Comparison of ENCODE assay signal across 9 mouse cellular contexts in the genomic region with DNA sequence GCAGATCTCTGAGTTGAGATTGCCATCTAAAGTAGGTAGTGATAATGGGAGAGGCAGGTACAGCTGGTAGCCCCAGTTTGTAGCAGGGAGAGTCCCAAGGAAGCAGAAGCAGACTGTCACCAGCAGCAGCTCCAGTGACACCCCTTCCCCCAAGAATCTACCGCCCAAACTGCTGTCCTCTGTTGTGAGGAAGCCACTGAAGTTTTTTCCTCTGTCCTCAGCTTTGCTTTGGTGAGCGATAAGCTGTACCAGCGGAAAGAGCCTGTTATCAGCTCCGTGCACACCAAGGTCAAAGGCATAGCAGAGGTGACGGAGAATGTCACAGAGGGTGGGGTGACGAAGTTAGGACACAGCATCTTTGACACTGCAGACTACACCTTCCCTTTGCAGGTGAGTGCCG. TPM values are rescaled to one million over a fixed set of nuclear protein-coding genes. Genes with fewer than 3 reads are reported as not detected.
DNase-seq lines count a peak whose midpoint lies in the region; ATAC-seq and TF ChIP-seq lines count a peak whose summit lies in the region.
"Had no signal": no experiment of that assay in that cellular context is flagged by ENCODE, and none has a peak within 500 bp of the region (broad histone marks: within the 10 kb centered on the region; RNA-seq: fewer than 3 reads in every experiment).

No protein-coding gene starts in this region.

- no peaks in the 10 kb centered on the region for H3K27me3 ChIP-seq in heart, adult 2 months (ENCODE audit: control insufficient read depth, insufficient read depth, low read length)
- H3K27me3 ChIP-seq in G1E (ENCODE audit: insufficient read depth, low read length), result no peaks in the 10 kb centered on the region
- no peaks in the 10 kb centered on the region for H3K27me3 ChIP-seq in heart, embryonic 14.5 days (ENCODE audit: control insufficient read depth, insufficient read depth, low read length)

- H3K4me1 ChIP-seq in heart, adult 2 months (ENCODE audit: control insufficient read depth, insufficient read depth, low read length), result peaks cover 7% of the 10 kb centered on the region
- H3K4me1 ChIP-seq in G1E (ENCODE audit: insufficient read depth, low read depth, low read length), result peaks cover 62% of the 10 kb centered on the region
- peaks cover 20 to 27% of the 10 kb centered on the region in 2 experiments for H3K4me1 ChIP-seq in heart, embryonic 14.5 days (ENCODE audit: control insufficient read depth in 2 of 2, insufficient read depth in 2 of 2, low read length in 2 of 2)

- no peak for TF ChIP-seq CTCF in heart, adult 2 months (IDR thresholded peaks at IDR 0.05)
- no peak for TF ChIP-seq CTCF in G1E (IDR thresholded peaks at IDR 0.05; ENCODE audit: low read depth, low read length)

- peak; percentile 91 for ATAC-seq in G1E (ENCODE audit: extremely low read depth, insufficient number of reproducible peaks, low FRiP score, poor library complexity, severe bottlenecking)
- ATAC-seq in heart, embryonic 14.5 days (ENCODE audit: insufficient number of reproducible peaks, insufficient read depth, low FRiP score, low read depth), result peak; percentile 51; the same call in 1 of the 2 replicates
- ATAC-seq in megakaryocyte progenitor cell, adult 5-6 weeks (replicated peaks; ENCODE audit: poor library complexity), result peak; percentile 90

- H3K36me3 ChIP-seq in heart, adult 2 months (ENCODE audit: control insufficient read depth, insufficient read depth, low read length), result no peaks in the 10 kb centered on the region
- H3K36me3 ChIP-seq in G1E (replicated peaks), result no peaks in the 10 kb centered on the region
- no peaks in the 10 kb centered on the region for H3K36me3 ChIP-seq in heart, embryonic 14.5 days (ENCODE audit: control insufficient read depth, insufficient read depth, low read length)

- intact Hi-C loops in heart, adult 2 months (cut with DNase I), result no loop called here

- WGBS in heart, adult 2 months, result 41% methylated on average over 7 of the region's 7 CpGs
- 12% methylated on average over 7 of the region's 7 CpGs for WGBS in heart, embryonic 14.5 days

- 0 out of 2 replicates have a peak overlapping the region, but pooled peaks have one; percentile 27 for H3K9ac ChIP-seq in heart, adult 2 months (ENCODE audit: low read depth, low read length)
- H3K9ac ChIP-seq in heart, embryonic 14.5 days (ENCODE audit: low read length), result peak overlapping the region; percentile 48

- H3K4me3 ChIP-seq in heart, adult 2 months, result no peak overlapping the region
- peak overlapping the region; percentile 54; the same call in 1 of the 2 replicates for H3K4me3 ChIP-seq in G1E (ENCODE audit: low read depth, low read length)
- no peak overlapping the region for H3K4me3 ChIP-seq in heart, embryonic 14.5 days (ENCODE audit: control insufficient read depth in 1 of 2, insufficient read depth in 1 of 2, low read depth in 1 of 2, low read length in 2 of 2)

- no peaks in the 10 kb centered on the region for H3K79me2 ChIP-seq in heart, adult 2 months (replicated peaks; ENCODE audit: control insufficient read depth, insufficient read depth, low read length)

- H3K4me2 ChIP-seq in heart, embryonic 14.5 days (ENCODE audit: low read length), result peak overlapping the region; percentile 42

- no peak for DNase-seq in heart, adult 2 months
- no peak for DNase-seq in heart, adult 9 months (ENCODE audit: low spot score in 2 of 2)
- DNase-seq in G1E (ENCODE audit: low spot score), result peak; percentile 82
- DNase-seq in retina, postnatal 1 day, result no peak
- DNase-seq in kidney, postnatal 25 days, result no peak
- DNase-seq in gastrocnemius, postnatal 25 days, result no peak

- no peak overlapping the region for H3K27ac ChIP-seq in heart, adult 2 months
- H3K27ac ChIP-seq in heart, embryonic 14.5 days (replicated peaks in 1 of 2; ENCODE audit: control insufficient read depth in 1 of 2, insufficient read depth in 1 of 2, low read depth in 2 of 2, low read length in 2 of 2), result peak overlapping the region; percentile 16 to 44; a peak in 2 of 4 replicates
- H3K27ac ChIP-seq: macrophage had no signal

- TF ChIP-seq POLR2A in heart, adult 2 months (IDR thresholded peaks at IDR 0.05; ENCODE audit: insufficient read depth, low read depth, low read length), result no peak

- peaks cover 5% of the 10 kb centered on the region for H3K9me3 ChIP-seq in G1E (replicated peaks)
- no peaks in the 10 kb centered on the region for H3K9me3 ChIP-seq in heart, embryonic 14.5 days (ENCODE audit: control insufficient read depth, low read length)

- 0 out of 2 replicates have a peak, but pooled peaks have one; percentile 39 for TF ChIP-seq EP300 in heart, adult 2 months (IDR thresholded peaks at IDR 0.05; ENCODE audit: insufficient read depth, low read depth, low read length)

RNA-seq across cellular contexts. Expression of gene P2rx7, which starts 8.8 kb away (rescaled TPM):
- 1 to 10 TPM; 2.8 to 3.1 TPM for total RNA-seq in heart, adult 2 months (2021)
- 7.2 and 7.4 TPM in 2 replicates for polyA plus RNA-seq in heart, adult 2 months (2012; rRNA removed)
- 9.0 and 12.9 TPM in 2 replicates for total RNA-seq in G1E (2014; fragmentation: Nextera tagmentation)
- total RNA-seq in G1E (2017), result 7.2 and 8.9 TPM in 2 replicates
- 0.72 and 1.1 TPM in 2 replicates for polyA plus RNA-seq in G1E (2012)
- 1.2 and 1.4 TPM in 2 replicates for polyA plus RNA-seq in heart, embryonic 14.5 days (2014; fragmentation: Nextera tagmentation; extraction: Ambion mirVana)
- 6.1 and 8.3 TPM in 2 replicates for total RNA-seq in megakaryocyte progenitor cell, adult 5-6 weeks (2015)
- 8.5 and 11.6 TPM in 2 replicates for total RNA-seq in megakaryocyte progenitor cell, adult 5-6 weeks (2017)
- total RNA-seq in gastrocnemius, postnatal 25 days (2021), result 1 to 10 TPM; 1.9 TPM

RNA-seq across cellular contexts. Expression of gene Ift81, which starts 38.2 kb away (rescaled TPM):
- total RNA-seq in heart, adult 2 months (2021), result 10 to 100 TPM; 78.1 to 97.0 TPM
- polyA plus RNA-seq in heart, adult 2 months (2012; rRNA removed), result 11.4 and 25.3 TPM in 2 replicates
- 22.9 and 25.3 TPM in 2 replicates for total RNA-seq in G1E (2014; fragmentation: Nextera tagmentation)
- 15.9 and 18.0 TPM in 2 replicates for total RNA-seq in G1E (2017)
- polyA plus RNA-seq in G1E (2012), result 1.5 and 1.8 TPM in 2 replicates
- polyA plus RNA-seq in heart, embryonic 14.5 days (2014; fragmentation: Nextera tagmentation; extraction: Ambion mirVana), result 32.2 and 41.2 TPM in 2 replicates
- total RNA-seq in megakaryocyte progenitor cell, adult 5-6 weeks (2015), result 2.7 and 4.5 TPM in 2 replicates
- total RNA-seq in megakaryocyte progenitor cell, adult 5-6 weeks (2017), result 1.8 and 6.0 TPM in 2 replicates
- 1 to 10 TPM; 2.6 to 7.1 TPM for total RNA-seq in gastrocnemius, postnatal 25 days (2021)

RNA-seq across cellular contexts. Expression of gene P2rx4, which starts 54.8 kb away (rescaled TPM):
- total RNA-seq in heart, adult 2 months (2021), result 10 to 100 TPM; 17.4 to 19.0 TPM
- polyA plus RNA-seq in heart, adult 2 months (2012; rRNA removed), result 28.9 and 35.0 TPM in 2 replicates
- total RNA-seq in G1E (2014; fragmentation: Nextera tagmentation) (44.0 and 47.2 TPM in 2 replicates), G1E (2017) (61.2 and 67.0 TPM in 2 replicates)
- polyA plus RNA-seq in G1E (2012), result 4.9 and 12.1 TPM in 2 replicates
- 17.9 and 18.9 TPM in 2 replicates for polyA plus RNA-seq in heart, embryonic 14.5 days (2014; fragmentation: Nextera tagmentation; extraction: Ambion mirVana)
- 15.6 and 18.1 TPM in 2 replicates for total RNA-seq in megakaryocyte progenitor cell, adult 5-6 weeks (2015)
- 10.5 and 13.5 TPM in 2 replicates for total RNA-seq in megakaryocyte progenitor cell, adult 5-6 weeks (2017)
- total RNA-seq in gastrocnemius, postnatal 25 days (2021), result 1 to 10 TPM; 3.9 to 4.2 TPM
